Mouse (Mus musculus) urinary bladder, postnatal 36 days (tissue): ENCODE measurements around the gene Mnat1.
"Not testable (repeated sequence)": the region's sequence is repeated elsewhere in the genome, so short reads cannot be mapped to it uniquely, and the experiment has no call there.

Experiments used
- DNase-seq, 2 experiments: peaks; one replicate each; pipeline ENCODE4 v3.0.0; 2022; ENCODE audit warnings: low spot score in 2 of 2, mixed read lengths in 1 of 2

The Mnat1 gene

DNA sequence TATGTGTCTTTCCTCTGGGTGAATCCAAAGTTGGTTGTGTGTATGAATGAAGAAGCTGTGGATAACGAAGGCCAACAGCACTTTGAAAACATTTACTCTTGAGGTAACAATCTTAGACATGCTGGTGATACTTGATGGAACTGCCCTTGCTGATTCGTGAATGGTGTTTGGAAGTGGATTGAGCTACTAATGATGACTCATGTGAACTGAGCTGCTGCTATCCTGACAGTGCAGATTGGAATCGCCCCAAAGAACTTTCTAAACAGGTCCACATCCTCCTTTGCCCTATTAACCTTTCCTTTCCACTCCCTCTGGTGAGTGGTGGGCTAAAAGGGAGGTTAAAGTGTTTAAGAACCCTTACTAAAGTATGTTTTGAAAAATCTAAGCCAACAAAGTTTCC lies 17.2 kb downstream of the Mnat1 start:
- DNase-seq: no peak

DNA sequence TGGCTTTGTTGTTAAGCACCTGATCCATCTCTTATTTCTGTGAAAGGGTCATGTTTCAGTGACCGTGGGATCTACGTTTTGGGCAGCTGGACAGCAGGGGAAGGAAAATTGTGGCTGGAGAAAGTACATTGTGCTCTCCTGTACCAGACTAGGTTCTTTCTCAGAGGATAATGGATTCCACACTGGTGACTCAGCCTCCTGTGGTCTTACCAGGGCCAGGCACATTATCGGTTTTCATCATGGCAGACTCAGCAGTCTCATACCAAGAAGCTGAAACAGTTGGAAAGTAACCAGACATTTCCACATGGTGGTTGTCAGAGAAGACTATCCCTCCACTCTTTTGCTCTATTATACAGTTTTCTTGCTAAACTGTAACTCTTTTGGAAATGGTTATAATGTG lies 23.7 kb downstream of the Mnat1 start:
- peak in 1 of 2 experiments; percentile 20 for DNase-seq

- DNase-seq: not testable (repeated sequence)
These were observed 27.5 kb downstream of the Mnat1 start for GRCm38 (mm10) chr12:73151038-73151437.

- no peak for DNase-seq
These were observed 30.6 kb downstream of the Mnat1 start for GRCm38 (mm10) chr12:73154150-73154549.

- peak in 1 of 2 experiments; percentile 19 for DNase-seq
These were observed 36.8 kb downstream of the Mnat1 start for GRCm38 (mm10) chr12:73160341-73160740.

DNA sequence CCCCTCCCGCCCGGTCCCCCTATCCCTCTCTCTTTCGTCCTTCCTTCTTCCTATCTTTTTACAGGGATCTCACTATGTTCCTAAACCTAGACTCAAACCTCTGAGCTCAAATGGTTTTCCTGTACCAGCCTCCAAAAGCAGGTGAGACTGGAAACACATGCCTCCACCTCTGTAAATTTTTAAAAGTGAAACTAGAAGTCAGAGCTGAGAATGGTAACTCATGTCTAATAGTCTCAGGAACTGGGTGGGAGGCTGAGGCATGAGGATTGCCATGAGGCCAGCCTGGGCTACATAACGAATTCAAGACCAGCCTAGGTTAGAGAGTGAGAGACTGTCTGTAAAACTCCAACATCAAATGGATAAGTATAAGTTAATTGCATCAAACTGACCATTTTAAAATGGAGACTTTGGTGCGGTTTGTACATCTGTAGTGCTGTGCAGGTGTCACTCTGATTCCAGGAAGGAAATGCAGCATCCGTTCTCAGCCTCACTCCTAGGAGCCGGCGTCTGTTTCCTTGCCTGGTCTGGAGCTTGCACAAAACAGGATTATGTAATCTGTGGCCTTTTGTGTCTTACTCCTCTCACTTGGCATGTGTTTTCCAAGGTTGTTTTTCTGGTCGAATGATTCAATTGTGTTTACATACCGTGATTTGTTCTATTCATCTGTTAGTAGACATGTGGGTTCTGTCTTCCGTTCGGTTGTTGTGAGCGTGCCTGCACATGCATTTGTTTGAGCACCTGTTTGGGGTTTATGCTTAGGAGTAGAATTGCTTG lies 39.1 kb downstream of the Mnat1 start:
- DNase-seq: peak; percentile 23 to 34

- no peak for DNase-seq
These were observed 47.3 kb downstream of the Mnat1 start for GRCm38 (mm10) chr12:73170794-73171193.

DNA sequence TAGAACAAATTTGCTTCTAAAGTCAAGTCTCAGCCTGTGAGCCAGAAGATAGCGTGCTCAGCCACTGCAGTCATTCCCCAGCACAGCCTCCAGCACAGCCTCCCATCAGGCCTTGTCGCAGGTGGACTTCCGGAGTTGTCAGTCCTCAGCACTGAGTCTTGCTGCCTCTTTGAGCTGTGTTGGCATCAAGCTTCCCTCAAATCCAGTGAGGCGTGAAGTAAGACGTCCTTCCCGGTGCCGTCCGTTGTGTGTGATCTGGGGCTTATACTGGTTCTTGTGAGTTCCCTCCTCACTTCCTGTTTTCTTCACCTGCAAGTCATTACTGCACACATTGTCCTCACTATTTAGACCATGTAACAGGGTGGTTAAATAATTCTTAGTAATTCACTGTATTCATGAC lies 60.4 kb downstream of the Mnat1 start:
- DNase-seq: no peak

DNA sequence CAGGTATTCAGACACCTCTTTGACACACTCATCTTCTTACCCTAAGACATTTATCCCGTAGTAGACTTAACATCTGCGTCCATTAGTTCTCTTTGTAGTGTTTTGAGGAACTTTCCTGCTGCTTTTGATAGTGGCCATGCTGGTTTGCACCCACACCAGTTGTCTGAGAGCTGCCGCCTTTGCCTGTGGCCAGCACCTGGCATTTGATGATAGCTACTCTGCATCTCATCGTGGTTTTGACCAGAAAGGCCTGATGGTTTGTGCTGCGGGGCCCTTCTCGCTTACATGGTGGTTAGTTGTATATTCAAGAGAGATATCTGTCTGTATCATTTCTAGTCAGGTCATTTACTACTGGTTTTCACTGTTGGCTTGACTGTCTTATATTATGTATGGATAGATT lies 73.8 kb downstream of the Mnat1 start:
- no peak for DNase-seq

- no peak for DNase-seq
These were observed 74.9 kb downstream of the Mnat1 start for GRCm38 (mm10) chr12:73198451-73198850.

- DNase-seq: no peak
These were observed 75.9 kb downstream of the Mnat1 start for GRCm38 (mm10) chr12:73199375-73199774.

DNA sequence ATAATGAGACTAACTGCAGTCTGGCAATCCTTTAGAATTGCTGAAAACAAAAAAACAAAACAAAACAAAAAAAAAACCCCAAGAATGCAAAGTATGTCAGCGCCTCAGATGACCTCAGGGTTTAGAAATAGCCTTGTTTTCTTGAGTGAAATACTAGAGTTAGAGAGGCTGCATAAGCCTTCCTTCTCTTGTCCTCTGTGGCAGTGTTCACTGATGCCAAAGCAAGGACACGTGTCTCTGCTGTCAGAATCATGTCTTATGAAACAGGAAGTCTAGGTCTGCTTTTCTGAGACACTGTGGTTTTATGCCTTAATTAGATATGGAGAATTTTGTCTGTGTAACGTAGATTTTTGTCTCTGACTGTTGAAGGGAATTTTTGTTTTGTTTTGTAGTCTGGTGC lies 78.1 kb downstream of the Mnat1 start:
- DNase-seq: no peak

DNA sequence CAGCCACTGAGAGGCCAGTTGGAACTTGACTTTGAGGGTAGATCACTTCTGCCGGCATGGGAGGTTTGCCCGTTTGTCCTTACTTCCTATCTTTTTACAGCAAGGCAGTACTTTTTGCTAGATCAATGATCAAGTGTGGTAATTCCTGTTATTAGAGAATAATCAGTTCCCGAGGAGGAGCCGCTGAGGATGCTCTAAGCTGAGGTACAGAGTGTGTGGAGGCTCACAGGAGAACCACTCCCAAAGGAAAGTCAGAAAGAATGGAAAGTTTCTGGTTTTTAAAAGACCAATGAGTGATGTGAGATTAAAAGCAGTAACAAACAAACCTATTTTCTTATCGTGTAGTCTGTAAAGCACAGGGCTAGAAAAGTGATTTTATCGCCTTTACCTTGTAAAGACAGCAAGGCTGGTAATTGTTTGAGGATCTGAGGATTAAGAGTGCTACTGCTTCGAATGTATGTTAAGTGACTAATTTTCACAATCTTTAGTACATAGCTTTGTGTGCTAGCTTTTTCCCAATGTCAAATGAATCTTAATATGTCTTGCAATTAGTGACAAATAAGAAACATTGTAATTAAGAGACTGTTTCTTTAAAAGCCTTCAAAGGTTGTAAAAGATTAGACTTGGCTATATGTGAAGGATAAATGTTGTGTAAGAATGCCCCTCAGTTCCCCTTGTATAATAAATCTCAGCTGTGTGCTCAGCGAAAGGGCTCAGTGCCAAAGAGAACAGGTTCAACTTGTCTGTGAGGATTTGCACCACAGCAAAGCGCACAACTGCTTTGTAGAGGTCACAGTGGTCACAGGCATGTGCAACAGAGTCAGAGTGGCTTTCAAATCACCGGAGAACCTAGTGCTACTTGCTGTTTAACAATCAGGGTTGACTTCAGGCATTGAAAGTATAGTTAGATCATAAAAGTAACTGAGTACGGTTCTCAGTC lies 82.5 kb downstream of the Mnat1 start:
- peak; percentile 80 to 83 for DNase-seq

GRCm38 (mm10) chr12:73207008-73207407 lies 83.5 kb downstream of the Mnat1 start:
- DNase-seq: no peak

DNA sequence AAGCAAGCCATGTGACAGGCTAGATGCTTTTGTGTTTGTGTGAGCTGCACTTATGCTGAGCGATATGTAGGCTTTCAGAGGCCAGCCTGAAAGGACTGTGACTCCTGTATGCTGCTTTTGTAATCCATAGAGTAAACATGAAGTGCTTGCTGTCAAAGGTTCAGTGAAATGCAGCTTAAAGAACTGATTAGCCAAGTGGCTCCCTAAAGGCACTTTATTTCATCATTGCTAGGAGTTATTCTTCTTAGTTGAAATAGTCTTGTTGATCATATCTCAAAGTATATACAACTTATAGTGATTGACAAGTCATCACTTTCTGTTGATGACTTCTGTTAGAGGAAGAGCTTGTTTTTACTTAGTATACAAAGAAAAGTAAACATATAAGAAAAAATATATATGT lies 83.9 kb downstream of the Mnat1 start:
- DNase-seq: no peak

- DNase-seq: no peak
These were observed 85.0 kb downstream of the Mnat1 start for GRCm38 (mm10) chr12:73208518-73208917.

DNA sequence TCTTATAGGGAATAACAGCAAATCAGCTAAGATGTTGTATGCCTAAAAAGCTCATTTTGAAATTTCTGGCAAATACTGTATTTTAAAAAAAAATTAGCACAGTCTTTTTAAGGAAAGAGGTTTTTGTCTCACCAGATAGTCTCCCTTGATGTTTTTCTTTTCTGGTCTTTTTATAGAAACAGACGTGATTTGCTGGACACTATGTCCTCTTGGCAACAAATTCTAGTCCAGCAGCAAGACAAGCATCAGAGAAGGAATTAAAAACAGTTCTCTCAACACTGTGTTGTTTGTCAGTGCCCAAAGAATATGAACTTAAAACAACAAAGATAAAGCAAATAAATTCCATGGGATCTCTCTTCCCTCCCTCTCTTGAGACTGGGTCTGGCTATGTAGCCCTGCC lies 85.6 kb downstream of the Mnat1 start:
- DNase-seq: no peak

DNA sequence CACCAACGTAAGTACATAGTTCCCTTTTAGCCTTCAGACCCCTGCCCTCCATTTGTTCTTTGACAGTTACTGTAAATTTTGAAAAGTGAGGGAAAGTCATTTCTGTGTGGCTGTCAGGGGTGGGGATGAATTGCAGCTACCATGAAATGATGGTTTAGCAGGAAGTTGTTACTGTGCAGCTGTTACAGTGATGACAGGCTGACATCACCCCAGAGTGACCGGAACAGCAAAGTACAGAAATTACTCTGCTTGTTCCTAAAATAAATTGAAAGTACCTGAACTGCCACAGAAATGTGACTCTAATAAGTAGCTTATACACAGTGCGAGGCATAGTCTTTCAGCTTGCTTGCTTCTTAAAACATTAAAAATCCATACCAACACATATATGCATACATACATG lies 86.9 kb downstream of the Mnat1 start:
- no peak for DNase-seq

DNA sequence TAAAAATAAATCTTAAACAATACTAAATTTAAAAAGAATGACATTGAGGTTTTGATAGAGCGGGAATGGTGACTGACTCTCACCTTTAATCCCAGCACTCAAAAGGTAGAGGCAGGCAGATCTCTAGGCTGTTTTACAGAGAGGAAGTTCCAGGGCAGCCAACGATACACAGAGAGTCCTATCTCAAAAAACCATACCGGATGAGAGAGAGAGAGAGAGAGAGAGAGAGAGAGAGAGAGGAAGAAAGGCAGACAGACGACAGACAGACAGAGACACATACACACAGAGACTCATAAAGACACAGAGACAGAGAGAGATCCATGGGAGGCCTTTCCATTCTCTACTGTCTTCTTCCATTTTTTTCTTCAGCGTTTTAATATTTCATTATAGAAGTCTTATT lies 92.3 kb downstream of the Mnat1 start:
- DNase-seq: no peak

DNA sequence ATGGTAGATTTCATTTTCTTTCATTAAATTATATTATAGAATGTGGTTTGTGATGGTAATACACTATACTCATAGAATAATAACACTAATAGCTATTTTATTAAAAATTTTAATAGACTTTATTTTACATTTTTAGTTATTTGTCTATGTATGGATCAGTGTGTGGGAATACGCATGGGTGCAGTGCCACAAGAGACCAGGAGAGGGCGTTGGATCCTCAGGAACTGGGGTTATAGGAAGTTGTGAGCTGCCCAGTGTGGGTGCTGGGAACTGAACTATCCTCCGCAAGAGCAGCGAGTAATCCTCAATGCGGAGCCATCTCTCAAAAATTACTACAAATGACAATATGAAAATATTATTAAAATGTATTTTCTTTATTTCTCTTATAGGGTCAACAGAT lies 95.1 kb downstream of the Mnat1 start:
- DNase-seq: no peak

- no peak for DNase-seq
These were observed 97.7 kb downstream of the Mnat1 start for GRCm38 (mm10) chr12:73221235-73221634.

DNA sequence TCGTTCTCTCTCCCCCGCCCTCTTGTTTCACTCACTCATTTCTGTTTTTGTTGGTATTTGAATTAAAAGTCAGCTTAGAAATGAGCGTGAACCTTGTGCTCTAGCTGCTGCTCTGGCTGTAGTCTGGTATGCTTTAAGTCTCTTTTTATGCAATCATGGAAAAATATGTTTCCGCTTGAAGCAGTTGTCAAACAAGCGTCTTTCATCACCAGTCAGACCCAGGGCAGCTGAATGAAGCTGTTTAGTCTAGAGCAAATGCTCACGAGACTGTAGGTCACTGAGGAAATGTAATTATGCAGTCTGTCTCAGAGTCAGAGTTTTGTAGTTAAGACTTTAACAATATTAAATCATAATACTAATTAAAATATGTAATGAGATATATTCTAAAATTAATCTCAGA lies 100.4 kb downstream of the Mnat1 start:
- no peak for DNase-seq

GRCm38 (mm10) chr12:73228427-73228826 lies 104.9 kb downstream of the Mnat1 start:
- DNase-seq: no peak
